Mouse (Mus musculus) thymus, adult 2 months (tissue): ENCODE results near the gene Kank1.

Source experiments
- CTCF ChIP-seq: fragments of 200-500 bp; IDR thresholded peaks from 2 replicates; pipeline ENCODE4 v1.5.1; 2012; ENCODE audit warnings: mild to moderate bottlenecking, control low read depth, low read length, moderate library complexity, borderline replicate concordance; ENCODE audit not compliant: control insufficient read depth, poor library complexity, insufficient read depth; ENCODE audit errors: extremely low read depth
- POLR2A ChIP-seq: fragments of 200-500 bp; IDR thresholded peaks from 2 replicates; pipeline ENCODE4 v1.6.1; 2012; ENCODE audit warnings: mild to moderate bottlenecking, low read length, control low read depth, moderate library complexity; ENCODE audit not compliant: control insufficient read depth, poor library complexity, insufficient read depth; ENCODE audit errors: extremely low read depth

DNA sequence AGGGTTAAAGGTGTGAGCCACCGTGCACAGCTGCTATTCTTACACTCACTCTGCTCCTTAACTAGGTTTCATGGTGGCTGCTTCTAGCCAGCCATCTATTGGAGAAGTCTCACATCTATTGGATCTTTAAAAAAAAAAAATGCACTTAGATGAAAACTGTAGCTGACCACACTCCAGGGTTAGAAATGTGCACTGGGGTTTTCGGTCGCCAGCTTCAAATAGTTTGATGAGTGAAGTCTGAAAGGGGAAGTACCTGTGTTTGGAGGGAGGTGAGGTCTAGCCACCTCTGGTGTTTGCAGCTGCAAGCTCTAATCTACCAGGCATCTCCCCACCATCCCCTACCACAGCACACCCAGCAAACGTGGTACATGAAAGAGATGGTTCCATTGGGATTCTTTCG, 74.2 kb downstream of the Kank1 start:
- no peak for TF ChIP-seq POLR2A
- no peak for TF ChIP-seq CTCF
